Mouse (Mus musculus) adrenal gland, postnatal 4 days (tissue): Measurements from ENCODE around the gene Sept11. TPM values are rescaled to one million over a fixed set of nuclear protein-coding genes. Genes with fewer than 3 reads are reported as not detected.

ENCODE experiments used
- DNase-seq, 2 experiments: peaks; one replicate each; pipeline ENCODE4 v3.0.0; 2021 to 2022; ENCODE audit warnings: low spot score in 2 of 2, mixed read lengths in 2 of 2
- total RNA-seq, 2 experiments: library from RNA; stranded (reverse); gene quantifications; 2 replicates each; pipeline ENCODE4 v1.2.3; 2021

Gene Sept11
- total RNA-seq, 2 experiments from 2014 or later = 114 to 144 TPM

DNA sequence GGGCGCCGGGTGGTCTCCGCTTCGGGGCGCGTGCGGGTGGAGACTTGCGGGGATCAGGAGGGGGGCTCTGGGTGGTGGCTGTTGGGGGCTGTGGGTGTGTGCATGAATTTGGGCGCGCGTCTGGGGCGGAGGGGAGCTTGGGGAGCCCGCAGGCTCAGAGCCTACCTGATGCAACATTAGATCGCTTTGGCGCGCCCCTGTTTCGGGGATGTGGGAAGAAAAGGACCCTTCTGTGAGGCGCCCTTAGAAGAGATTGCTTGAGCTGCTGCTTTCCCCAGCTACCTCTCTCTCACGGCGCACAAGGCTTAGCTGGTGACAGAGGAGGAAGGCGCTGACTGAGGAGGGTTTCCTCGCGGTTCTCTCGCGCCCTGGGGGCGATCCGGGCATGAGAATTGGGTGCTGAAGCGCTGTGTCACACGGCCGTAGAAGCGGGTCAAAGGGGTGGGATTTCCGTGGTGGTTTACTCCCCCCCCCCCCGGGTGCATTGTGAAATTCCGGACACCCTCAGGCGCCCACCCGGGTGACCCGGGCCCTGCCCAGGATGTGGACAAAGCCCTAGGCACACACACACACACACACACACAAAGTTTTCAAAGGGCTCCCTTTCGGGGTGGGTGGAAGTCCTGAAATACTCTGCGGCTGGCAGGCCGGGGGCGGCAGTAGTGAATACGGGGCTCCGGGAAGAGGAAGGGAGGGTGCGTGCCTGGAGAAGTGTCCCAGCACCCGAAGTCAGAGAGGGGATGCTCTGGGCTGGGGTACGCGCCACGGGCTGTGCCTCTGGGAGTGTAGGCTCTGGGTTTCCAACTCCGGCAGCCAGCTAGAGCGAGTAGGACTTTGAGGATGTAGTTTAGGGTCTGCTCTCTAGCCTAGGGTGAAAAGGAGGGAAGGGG is 646 bp downstream of the Sept11 start:
- DNase-seq = peak in 1 of 2 experiments; percentile 23

DNA sequence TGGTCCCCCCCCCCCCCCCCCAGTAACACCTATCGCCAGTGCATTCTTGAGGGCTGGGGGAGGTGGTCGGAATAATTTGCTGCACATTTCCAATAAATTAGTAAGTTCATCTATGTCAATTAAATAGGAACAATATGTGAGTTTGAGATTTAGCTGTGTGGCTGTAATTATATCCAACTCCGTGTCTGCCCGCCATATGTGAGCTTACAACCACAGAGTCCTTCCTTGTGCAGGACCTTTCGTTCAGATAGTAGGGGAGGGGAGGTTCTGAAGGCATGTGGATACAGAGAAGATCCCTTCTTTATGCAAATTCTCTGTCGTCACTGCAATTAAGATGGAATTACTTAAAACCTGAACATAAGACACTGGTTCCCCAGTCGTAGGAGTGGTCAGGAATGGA is 2.1 kb downstream of the Sept11 start:
- no peak for DNase-seq

DNA sequence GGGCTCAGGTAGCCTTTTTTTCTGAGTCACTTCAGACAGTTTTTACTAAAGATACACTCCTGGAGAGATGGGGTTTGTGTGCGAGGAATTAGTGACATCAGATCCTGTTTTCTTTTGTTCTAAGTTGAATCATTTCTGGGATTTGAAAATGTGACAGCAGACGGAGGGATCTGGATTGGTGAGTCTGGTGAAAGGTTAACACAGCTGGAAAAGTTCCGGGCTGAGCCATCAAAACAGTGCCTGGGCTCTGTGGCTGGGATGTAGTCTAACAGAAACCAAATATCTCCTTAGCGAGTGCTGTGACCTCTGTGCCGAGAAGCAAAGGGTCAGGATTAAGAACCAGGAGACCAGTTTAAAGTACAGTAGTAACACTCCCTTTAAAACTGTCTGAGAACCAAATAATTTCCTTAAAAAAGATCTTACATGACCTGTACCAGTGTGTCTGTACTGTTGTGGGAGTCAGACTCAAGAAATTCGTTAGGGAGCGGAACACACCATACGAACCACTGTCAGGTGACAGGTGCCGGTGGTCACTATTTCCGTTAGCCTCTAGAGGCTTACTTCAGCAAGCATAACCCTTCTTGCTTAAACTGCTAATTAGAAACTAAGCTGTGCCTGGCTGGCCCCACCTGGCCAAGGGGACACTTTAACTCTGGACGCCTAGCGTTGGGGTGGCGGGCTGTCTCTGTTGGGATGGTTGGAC is 4.1 kb downstream of the Sept11 start:
- DNase-seq = no peak

DNA sequence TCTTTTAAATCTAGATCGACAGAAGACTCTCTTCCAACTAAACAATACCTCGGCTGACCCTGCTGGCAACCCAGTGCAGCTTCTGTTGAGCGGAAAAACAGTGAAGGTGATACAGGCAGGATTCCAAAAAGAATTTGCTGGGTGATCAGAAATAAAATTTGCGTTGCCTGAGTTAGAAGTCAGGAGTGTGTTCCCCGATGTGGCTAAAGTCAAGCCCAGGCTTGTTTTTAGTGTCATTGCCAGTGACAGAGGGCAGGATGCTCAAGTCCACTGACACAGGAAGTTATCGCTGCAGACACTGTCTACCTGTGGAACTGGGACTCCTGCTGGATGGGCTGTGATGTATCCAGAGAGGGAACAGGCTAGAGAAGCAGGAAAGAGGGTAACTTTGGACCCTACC is 5.0 kb downstream of the Sept11 start:
- no peak for DNase-seq

DNA sequence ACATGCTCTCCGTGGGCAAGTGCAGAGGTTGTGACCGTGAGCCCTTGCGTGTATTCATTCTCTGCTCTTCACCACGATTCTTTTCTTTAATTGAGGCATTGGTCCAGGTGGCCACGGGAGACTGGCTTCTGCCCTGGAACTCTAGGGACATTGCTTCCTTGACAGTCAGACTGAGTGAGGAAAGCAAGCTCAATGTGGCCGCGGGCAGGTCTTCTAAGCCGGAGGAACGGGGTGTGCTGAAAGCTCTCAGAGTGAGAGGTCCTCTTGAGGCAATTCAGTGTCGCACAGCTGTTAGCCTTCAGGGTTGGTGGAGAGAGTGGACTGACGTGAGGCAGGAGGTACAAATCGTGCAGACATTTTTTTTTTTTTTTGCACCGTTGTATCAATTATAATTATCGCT is 5.6 kb downstream of the Sept11 start:
- DNase-seq = no peak

- DNase-seq = no peak
Measured at GRCm38 (mm10) chr5:93100906-93101305, 7.7 kb downstream of the Sept11 start.

DNA sequence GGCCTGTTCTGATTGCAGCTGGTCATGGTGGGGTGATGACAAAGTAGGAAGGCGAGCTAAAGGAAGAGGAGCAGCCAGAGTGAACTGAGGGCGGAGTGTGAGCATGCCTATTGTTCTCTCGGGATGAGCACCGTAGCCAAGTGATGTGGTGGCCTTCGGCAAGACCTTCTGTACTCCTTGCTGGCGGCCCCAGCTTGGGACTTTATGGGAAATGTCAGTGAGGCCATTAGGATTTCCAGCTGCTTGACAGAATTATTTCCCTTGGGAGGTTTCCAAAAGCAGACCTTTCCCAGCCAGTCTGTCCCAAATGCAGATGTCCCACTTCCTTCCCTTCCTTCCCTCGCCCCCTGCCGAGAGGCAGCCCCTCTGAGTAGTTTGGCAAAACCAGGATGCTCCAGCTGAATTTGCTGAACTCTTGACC is 8.1 kb downstream of the Sept11 start:
- DNase-seq = no peak

DNA sequence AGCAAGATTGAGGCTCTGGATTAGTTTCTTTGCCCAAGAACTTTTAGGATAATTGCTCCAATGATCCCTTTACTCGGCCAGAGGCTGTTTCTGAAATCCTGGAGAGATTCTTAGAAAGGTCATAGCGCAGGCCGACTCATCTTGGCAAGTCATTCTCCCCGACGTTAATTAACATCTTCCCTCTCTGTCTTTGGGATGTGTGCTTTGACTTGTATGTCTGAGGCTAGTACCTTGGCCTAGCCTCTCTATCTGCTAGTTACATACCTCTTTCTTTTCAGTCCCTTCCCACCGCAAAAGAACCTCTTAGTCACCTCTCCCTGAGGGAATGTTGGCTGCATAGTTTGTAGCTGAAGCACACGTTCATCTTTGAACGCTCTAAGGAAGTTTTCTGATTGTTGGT is 10.4 kb downstream of the Sept11 start:
- DNase-seq = no peak

GRCm38 (mm10) chr5:93104987-93105823 is 12.0 kb downstream of the Sept11 start:
- DNase-seq = no peak

DNA sequence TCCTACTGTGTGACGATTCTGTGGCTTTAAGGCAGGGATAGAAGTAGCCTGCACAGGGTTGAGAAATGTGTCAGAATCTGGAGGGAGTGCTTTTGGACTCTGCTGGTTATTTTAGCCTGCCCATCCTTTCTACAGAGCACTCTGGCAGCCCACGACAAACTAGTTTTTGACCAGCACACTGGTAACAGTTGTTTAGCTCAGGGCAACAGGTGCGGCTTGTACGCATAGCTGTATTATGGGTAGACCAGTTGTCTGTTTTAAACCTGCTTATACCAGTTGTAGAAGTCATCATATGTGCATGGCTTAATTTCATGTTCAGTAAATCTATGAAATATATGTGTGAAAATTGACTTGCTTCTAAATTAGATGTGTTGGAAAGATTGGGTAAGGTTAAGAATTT is 12.8 kb downstream of the Sept11 start:
- DNase-seq = no peak

DNA sequence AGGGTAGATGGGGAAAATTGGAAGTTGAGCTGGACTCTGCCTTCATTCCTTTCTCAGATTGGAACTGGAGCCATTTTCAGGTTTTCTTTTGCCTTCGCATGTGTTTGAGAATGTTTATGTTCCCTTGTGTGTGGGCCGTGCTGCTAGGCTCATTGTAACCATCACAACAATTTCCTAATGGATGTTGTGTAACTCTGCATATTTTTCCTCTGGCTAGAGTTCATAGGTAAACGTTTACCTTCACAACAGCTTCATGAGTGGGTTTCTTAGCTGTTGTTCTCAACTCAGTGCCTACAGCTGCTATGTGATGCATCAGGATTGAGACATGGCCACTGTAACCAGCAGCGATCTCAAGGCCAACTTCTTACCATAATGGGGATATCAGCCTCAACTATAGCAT is 15.5 kb downstream of the Sept11 start:
- no peak for DNase-seq

GRCm38 (mm10) chr5:93109555-93109954 is 16.3 kb downstream of the Sept11 start:
- no peak for DNase-seq

DNA sequence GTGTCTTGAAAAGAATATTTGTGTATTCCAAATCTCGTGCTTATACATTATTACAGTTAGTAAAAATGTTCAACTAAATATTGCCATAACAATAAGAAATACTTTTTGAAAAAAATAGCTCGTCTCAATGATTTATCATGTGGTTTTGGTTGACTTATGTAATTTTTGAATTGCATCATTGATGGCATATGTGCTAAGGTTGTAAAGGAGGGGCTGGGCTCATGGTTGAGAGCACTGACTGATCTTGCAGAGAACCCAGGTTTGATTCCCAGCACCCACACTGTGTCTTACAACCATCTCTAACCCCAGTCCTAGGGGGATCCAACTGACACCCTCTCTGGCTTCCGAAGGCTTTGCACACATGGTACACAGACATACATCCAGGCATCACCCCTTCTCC is 19.1 kb downstream of the Sept11 start:
- no peak for DNase-seq

GRCm38 (mm10) chr5:93113517-93113916 is 20.3 kb downstream of the Sept11 start:
- DNase-seq = no peak

DNA sequence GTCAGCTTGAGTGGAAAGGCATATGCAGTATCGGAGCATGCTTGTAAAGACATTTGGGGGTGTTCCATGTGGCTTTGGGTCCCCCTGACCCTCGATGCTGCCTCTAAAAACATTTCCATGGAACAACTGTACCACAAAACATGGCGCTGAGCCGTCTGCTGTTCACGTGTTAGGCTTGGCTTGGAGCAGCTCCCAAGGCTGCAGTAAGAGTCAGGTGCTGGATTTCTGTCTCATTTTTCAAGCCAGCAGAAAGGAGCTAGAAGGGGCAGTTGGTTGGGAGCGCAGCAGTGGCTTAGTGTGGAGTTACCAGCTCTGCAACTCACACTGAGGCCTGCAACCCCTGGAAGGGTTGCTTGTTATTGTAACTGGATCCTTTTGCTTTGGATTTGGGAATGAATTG is 21.3 kb downstream of the Sept11 start:
- no peak for DNase-seq

DNA sequence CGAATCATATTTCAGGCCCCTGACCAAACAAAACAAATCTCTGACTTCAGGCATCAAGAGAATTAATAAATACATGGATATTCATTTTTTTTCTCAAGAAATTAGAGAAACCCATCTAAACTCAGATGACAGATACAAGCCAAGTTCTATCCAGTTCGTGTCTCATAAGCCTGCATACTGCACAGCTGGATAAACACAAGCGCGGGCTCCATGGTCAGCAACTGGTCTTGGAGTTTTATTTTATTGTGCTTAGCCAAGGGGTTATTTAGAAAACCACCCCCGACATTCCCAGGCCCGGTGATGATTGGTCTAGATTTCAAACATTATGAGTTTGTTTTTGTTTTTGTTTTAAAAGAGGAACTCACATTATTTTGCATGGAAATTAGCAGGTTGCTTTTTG is 21.8 kb downstream of the Sept11 start:
- no peak for DNase-seq

DNA sequence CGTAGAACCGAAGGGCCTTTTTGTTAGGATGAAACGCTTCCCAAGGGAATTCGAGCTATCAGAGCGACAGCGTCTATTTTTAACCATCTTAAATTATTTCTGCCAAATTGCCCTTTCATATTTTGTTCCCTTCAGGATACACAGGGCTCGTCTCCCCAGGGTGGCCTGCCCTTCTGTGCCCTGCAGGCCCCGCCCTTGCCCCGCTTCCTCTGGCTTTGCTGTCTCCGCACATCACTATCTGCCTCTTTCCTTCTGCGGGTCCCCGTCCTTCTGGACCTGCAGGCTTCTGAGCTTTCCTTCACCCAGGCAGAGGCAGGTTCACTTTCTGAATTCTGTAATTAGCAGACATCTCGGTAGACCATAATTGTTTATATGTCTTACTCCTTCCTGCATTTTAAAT is 22.6 kb downstream of the Sept11 start:
- no peak for DNase-seq

DNA sequence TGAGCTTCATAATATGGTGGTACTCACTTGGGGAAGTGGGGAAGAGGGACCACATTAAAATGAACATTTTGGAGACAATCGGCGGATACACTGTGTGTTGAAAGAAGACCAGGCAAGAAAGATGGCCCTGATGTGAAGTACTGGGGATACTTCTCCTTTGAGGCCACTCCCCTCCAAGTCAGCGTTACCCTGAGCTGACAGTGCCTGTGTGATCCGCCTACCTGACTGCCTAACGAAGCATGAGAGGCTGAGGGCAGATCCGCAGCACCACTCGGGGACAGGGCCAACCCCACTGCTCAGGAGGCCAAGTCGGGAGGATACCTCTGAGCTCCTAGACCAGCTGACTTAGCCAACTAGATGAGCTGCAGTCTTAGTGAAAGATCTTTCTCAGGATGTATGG is 24.4 kb downstream of the Sept11 start:
- DNase-seq = no peak

- no peak for DNase-seq
Measured at GRCm38 (mm10) chr5:93121660-93122059, 28.4 kb downstream of the Sept11 start.

DNA sequence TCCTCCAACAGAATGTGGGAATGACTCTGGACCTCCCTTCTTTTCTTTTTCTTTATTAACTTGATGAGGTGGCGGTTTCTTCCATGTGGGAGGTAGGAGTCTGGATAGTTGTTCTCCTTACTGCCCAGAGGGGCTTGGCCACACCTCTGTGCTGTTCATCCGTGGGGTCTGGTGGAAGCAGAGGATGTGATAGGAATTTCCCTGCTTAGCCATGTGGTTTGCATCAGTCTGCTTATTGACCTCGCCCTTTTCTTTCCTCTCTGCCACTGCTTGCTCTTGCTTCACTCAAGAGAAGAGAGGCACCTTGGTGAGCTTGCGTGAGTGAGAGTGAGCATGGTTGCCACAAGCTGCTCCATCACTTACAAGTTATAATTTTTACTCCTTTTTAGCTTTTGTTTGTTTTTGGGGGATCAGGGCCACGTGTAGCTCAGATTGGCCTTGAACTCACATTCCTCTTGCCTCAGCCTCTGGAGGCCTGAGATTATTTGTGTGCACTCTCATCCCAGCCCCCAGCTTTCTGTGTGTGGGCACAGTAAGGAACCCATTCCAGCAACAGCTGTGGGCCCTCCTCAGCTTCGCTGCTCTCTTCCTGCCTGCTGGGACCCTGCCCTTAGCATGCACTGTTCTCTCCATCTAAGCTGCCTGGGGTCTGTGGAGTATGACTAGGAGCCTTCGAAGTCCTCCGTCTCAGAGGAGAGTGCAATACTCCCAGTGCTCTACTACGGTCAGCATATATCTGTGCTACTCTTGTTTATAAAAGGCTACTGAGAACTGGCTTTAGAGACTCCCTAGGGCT is 31.0 kb downstream of the Sept11 start:
- DNase-seq = no peak

- DNase-seq = no peak
Measured at GRCm38 (mm10) chr5:93125325-93125724, 32.1 kb downstream of the Sept11 start.
